10 mouse cellular contexts compared by ENCODE assay signal in genomic region chr1:167669796-167670195, GRCm38 (mm10). TPM values are rescaled to one million over a fixed set of nuclear protein-coding genes. Genes with fewer than 3 reads are reported as not detected.
DNase-seq lines count a peak whose midpoint lies in the region; ATAC-seq and TF ChIP-seq lines count a peak whose summit lies in the region.
"Had no signal": no experiment of that assay in that cellular context is flagged by ENCODE, and none has a peak within 500 bp of the region (broad histone marks: within the 10 kb centered on the region; RNA-seq: fewer than 3 reads in every experiment).

No protein-coding gene starts in this region.

- no peak for ATAC-seq in kidney, embryonic 16.5 days (ENCODE audit: low FRiP score, low TSS enrichment)
- peak; percentile 79 for ATAC-seq in cerebellum, adult (ENCODE audit: insufficient number of reproducible peaks, low FRiP score, low TSS enrichment)

- no peak overlapping the region for H3K4me3 ChIP-seq in kidney, embryonic 16.5 days (ENCODE audit: low read length)
- no peak overlapping the region for H3K4me3 ChIP-seq in ES-E14 (ENCODE audit: insufficient read depth in 1 of 2, low read depth in 1 of 2, low read length in 2 of 2, poor library complexity in 1 of 2, severe bottlenecking in 1 of 2)
- no peak overlapping the region for H3K4me3 ChIP-seq in olfactory bulb, adult 2 months (ENCODE audit: insufficient read depth, low read depth, low read length)
- H3K4me3 ChIP-seq: liver, embryonic 13.5 days; stomach, embryonic 15.5 days had no signal

- H3K9me3 ChIP-seq in kidney, embryonic 16.5 days (ENCODE audit: low read length) = no peaks in the 10 kb centered on the region
- H3K9me3 ChIP-seq in ES-E14 (ENCODE audit: control insufficient read depth, insufficient read depth, low read depth, low read length) = no peaks in the 10 kb centered on the region
- H3K9me3 ChIP-seq: liver, embryonic 13.5 days; stomach, embryonic 15.5 days had no signal

- TF ChIP-seq CTCF in olfactory bulb, adult 2 months (IDR thresholded peaks at IDR 0.05; ENCODE audit: insufficient read depth, low read depth, low read length) = peak; percentile 71; the same call in 1 of the 2 replicates

- DNase-seq in kidney, adult 11 months = peak; percentile 36
- DNase-seq in ES-E14 (ENCODE audit: low read depth, low spot score) = peak; percentile 75
- DNase-seq in frontal cortex, postnatal 36 days (ENCODE audit: low spot score in 2 of 2) = peak; percentile 56 to 66
- DNase-seq in left cerebral cortex, postnatal 14 days (ENCODE audit: low spot score in 2 of 2) = peak; percentile 17 to 61
- peak; percentile 43 to 51 for DNase-seq in urinary bladder, postnatal 36 days (ENCODE audit: low spot score in 2 of 2)
- DNase-seq: liver, embryonic 13.5 days had no signal

- H3K9ac ChIP-seq in kidney, embryonic 16.5 days (replicated peaks; ENCODE audit: low read length) = no peak overlapping the region
- H3K9ac ChIP-seq in ES-E14 (ENCODE audit: insufficient read depth, low read depth, low read length, poor library complexity, severe bottlenecking) = no peak overlapping the region
- H3K9ac ChIP-seq: liver, embryonic 13.5 days; stomach, embryonic 15.5 days had no signal

- WGBS in kidney, embryonic 16.5 days = 31% methylated on average over 6 of the region's 6 CpGs
- 34% methylated on average over 6 of the region's 6 CpGs for WGBS in olfactory bulb, adult 2 months

- in situ Hi-C loops in ES-E14 (cut with MboI; ENCODE audit: low sequenced_read_pairs in 2 of 2, unreplicated experiment in 2 of 2) = no loop called here

- H3K27me3 ChIP-seq in kidney, embryonic 16.5 days (ENCODE audit: insufficient read depth, low read length) = peaks cover 46% of the 10 kb centered on the region

- H3K4me1 ChIP-seq in kidney, embryonic 16.5 days (ENCODE audit: insufficient read depth, low read length) = no peaks in the 10 kb centered on the region
- H3K4me1 ChIP-seq in ES-E14 (ENCODE audit: control insufficient read depth in 2 of 2, insufficient read depth in 2 of 2, low read length in 2 of 2, poor library complexity in 1 of 2) = no peaks in the 10 kb centered on the region
- H3K4me1 ChIP-seq in olfactory bulb, adult 2 months (ENCODE audit: control insufficient read depth, insufficient read depth, low read length) = 0 out of 2 replicates have a peak, but pooled peaks cover 2% of the 10 kb centered on the region
- H3K4me1 ChIP-seq: liver, embryonic 13.5 days had no signal

- no peak for TF ChIP-seq POLR2A in olfactory bulb, adult 2 months (IDR thresholded peaks at IDR 0.05; ENCODE audit: insufficient read depth, low read depth, low read length)

- intact Hi-C loops in left cerebral cortex, postnatal 14 days (cut with DNase I) = loop anchor here (5.0 kb wide), 1 partner anchor 248 kb away; no protein-coding TSS in a partner anchor

- no peaks in the 10 kb centered on the region for H3K36me3 ChIP-seq in kidney, embryonic 16.5 days (ENCODE audit: insufficient read depth, low read length)
- no peaks in the 10 kb centered on the region for H3K36me3 ChIP-seq in ES-E14 (ENCODE audit: control insufficient read depth, insufficient read depth, low read length, poor library complexity, severe bottlenecking)
- H3K36me3 ChIP-seq: liver, embryonic 13.5 days; stomach, embryonic 15.5 days had no signal

- H3K4me2 ChIP-seq in kidney, embryonic 16.5 days (replicated peaks; ENCODE audit: low read depth, low read length) = no peak overlapping the region
- H3K4me2 ChIP-seq: liver, embryonic 13.5 days; stomach, embryonic 15.5 days had no signal

- H3K27ac ChIP-seq in kidney, embryonic 16.5 days (ENCODE audit: low read length) = no peak overlapping the region
- H3K27ac ChIP-seq in ES-E14 (ENCODE audit: insufficient read depth, low read depth, low read length, poor library complexity, severe bottlenecking) = no peak overlapping the region
- no peak overlapping the region for H3K27ac ChIP-seq in olfactory bulb, adult 2 months (ENCODE audit: insufficient read depth, low read depth, low read length)
- H3K27ac ChIP-seq: liver, embryonic 13.5 days; stomach, embryonic 15.5 days had no signal

TF ChIP-seq in ES-E14, 5 proteins besides CTCF, POLR2A, EP300 and RAD21:
- peak; percentile 55 for TF ChIP-seq ZC3H11A (IDR thresholded peaks at IDR 0.05; ENCODE audit: borderline replicate concordance, low read depth, low read length)
- no peak for TF ChIP-seq HCFC1 (IDR thresholded peaks at IDR 0.05; ENCODE audit: borderline replicate concordance, insufficient read depth, low read length)
- TF ChIP-seq MAFK (IDR thresholded peaks at IDR 0.05; ENCODE audit: insufficient read depth, low read depth, low read length) = no peak
- no peak for TF ChIP-seq ZNF384 (IDR thresholded peaks at IDR 0.05; ENCODE audit: low read depth, low read length)
- no peak for TF ChIP-seq CHD2 (IDR thresholded peaks at IDR 0.05; ENCODE audit: low read depth, low read length)

RNA-seq across cellular contexts. Expression of gene Lmx1a, which starts 19.2 kb away (rescaled TPM):
- polyA plus RNA-seq in kidney, embryonic 16.5 days (2015; fragmentation: Nextera tagmentation; extraction: Ambion mirVana) = 0.05 TPM in 2 replicates
- total RNA-seq in ES-E14 (2012; rRNA removed) = 1.4 and 2.0 TPM in 2 replicates
- total RNA-seq in left cerebral cortex, postnatal 14 days (2021) = not detected
- not detected in 2 replicates for polyA plus RNA-seq in olfactory bulb, adult 2 months (2012; ENCODE audit: insufficient read depth, insufficient read length, low replicate concordance, missing spikeins)
